ENCODE assay signal across 8 mouse cellular contexts in the genomic region with DNA sequence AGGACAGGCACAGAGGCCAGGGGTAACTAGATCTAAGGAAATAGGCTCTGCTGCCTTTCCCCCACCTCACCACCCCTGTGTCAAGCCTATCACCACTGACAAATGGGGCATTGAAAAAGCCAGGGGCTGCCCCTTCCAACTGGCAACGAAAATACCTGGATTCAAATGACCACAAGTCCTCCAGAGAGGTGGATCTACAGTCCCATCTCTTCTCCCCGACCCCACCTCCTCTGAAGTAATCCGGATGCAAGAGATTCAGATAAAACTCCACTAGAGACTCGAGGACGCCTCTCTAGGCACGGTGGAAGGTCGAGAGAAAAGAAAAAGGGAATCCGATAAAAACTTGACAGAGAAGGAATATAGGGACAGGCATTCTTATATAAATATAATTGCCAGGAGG. TPM values are rescaled to one million over a fixed set of nuclear protein-coding genes. Genes with fewer than 3 reads are reported as not detected.
A peak's percentile ranks its signal among the peaks of the same experiment; 100 is the strongest.
DNase-seq lines count a peak whose midpoint lies in the region; ATAC-seq and TF ChIP-seq lines count a peak whose summit lies in the region.

No protein-coding gene starts in this region.

- H3K4me2 ChIP-seq in forebrain, embryonic 11.5 days (ENCODE audit: low read depth, low read length, severe bottlenecking) = peak overlapping the region; percentile 82
- H3K4me2 ChIP-seq in limb, embryonic 14.5 days (replicated peaks; ENCODE audit: low read depth, low read length, severe bottlenecking) = peak overlapping the region; percentile 72
- H3K4me2 ChIP-seq in stomach, embryonic 15.5 days = peak overlapping the region; percentile 73

- peaks cover 2% of the 10 kb centered on the region; the same call in 1 of the 2 replicates for H3K36me3 ChIP-seq in testis, adult 2 months (ENCODE audit: control insufficient read depth, insufficient read depth, low read length)
- H3K36me3 ChIP-seq in forebrain, embryonic 11.5 days (ENCODE audit: control insufficient read depth, insufficient read depth, low read length) = no peaks in the 10 kb centered on the region; the same call in none of the 2 replicates
- peaks cover 17% of the 10 kb centered on the region; the same call in 1 of the 2 replicates for H3K36me3 ChIP-seq in limb, embryonic 14.5 days (ENCODE audit: control insufficient read depth, insufficient read depth, low read length)
- no peaks in the 10 kb centered on the region for H3K36me3 ChIP-seq in stomach, embryonic 15.5 days

- peak overlapping the region; percentile 82 for H3K9ac ChIP-seq in forebrain, embryonic 11.5 days (ENCODE audit: low read length)
- peak overlapping the region; percentile 72 for H3K9ac ChIP-seq in limb, embryonic 14.5 days (ENCODE audit: low read depth, low read length, severe bottlenecking)
- peak overlapping the region; percentile 44; the same call in 1 of the 2 replicates for H3K9ac ChIP-seq in stomach, embryonic 15.5 days

- no peak for TF ChIP-seq CTCF in testis, adult 2 months (IDR thresholded peaks at IDR 0.05; ENCODE audit: control insufficient read depth, insufficient read depth, insufficient replicate concordance, low read depth, low read length)

- H3K4me1 ChIP-seq in testis, adult 2 months (ENCODE audit: control insufficient read depth, insufficient read depth, low read length) = peaks cover 10% of the 10 kb centered on the region
- peaks cover 11% of the 10 kb centered on the region for H3K4me1 ChIP-seq in forebrain, embryonic 11.5 days (replicated peaks; ENCODE audit: control insufficient read depth, insufficient read depth, low read length)
- H3K4me1 ChIP-seq in limb, embryonic 14.5 days (ENCODE audit: control insufficient read depth, insufficient read depth, low read length) = peaks cover 6% of the 10 kb centered on the region
- H3K4me1 ChIP-seq in stomach, embryonic 15.5 days = peaks cover 11% of the 10 kb centered on the region

- DNase-seq in testis, postnatal 14 days (ENCODE audit: low spot score) = no peak
- no peak for DNase-seq in forebrain, embryonic 11.5 days (ENCODE audit: low spot score)
- no peak for DNase-seq in limb, embryonic 14.5 days (ENCODE audit: low spot score)
- DNase-seq in urinary bladder, postnatal 4 days (ENCODE audit: low spot score in 2 of 2) = no peak
- DNase-seq in spleen, adult 12 weeks (ENCODE audit: low spot score) = no peak

- peak overlapping the region; percentile 99 for H3K27ac ChIP-seq in testis, adult 2 months (ENCODE audit: control insufficient read depth, insufficient read depth, low read depth, low read length)
- H3K27ac ChIP-seq in forebrain, embryonic 11.5 days (ENCODE audit: low read depth, low read length) = peak overlapping the region; percentile 86; the same call in 1 of the 2 replicates
- H3K27ac ChIP-seq in limb, embryonic 14.5 days (replicated peaks; ENCODE audit: low read depth, low read length) = peak overlapping the region; percentile 87; the same call in 1 of the 2 replicates
- peak overlapping the region; percentile 93 for H3K27ac ChIP-seq in stomach, embryonic 15.5 days

- 2% methylated on average over 8 of the region's 8 CpGs for WGBS in forebrain, embryonic 11.5 days
- WGBS in limb, embryonic 14.5 days = 4% methylated on average over 8 of the region's 8 CpGs
- 5% methylated on average over 8 of the region's 8 CpGs for WGBS in stomach, embryonic 15.5 days

- H3K9me3 ChIP-seq in forebrain, embryonic 11.5 days (ENCODE audit: control insufficient read depth, low read length) = no peaks in the 10 kb centered on the region
- H3K9me3 ChIP-seq in limb, embryonic 14.5 days (ENCODE audit: control insufficient read depth, low read length) = no peaks in the 10 kb centered on the region
- no peaks in the 10 kb centered on the region for H3K9me3 ChIP-seq in stomach, embryonic 15.5 days

- H3K27me3 ChIP-seq in testis, adult 2 months (ENCODE audit: control insufficient read depth, insufficient read depth, low read length) = no peaks in the 10 kb centered on the region
- no peaks in the 10 kb centered on the region for H3K27me3 ChIP-seq in forebrain, embryonic 11.5 days (ENCODE audit: control insufficient read depth, insufficient read depth, low read length)
- no peaks in the 10 kb centered on the region for H3K27me3 ChIP-seq in limb, embryonic 14.5 days (ENCODE audit: control insufficient read depth, insufficient read depth, low read length)
- H3K27me3 ChIP-seq in stomach, embryonic 15.5 days (replicated peaks) = no peaks in the 10 kb centered on the region

- H3K4me3 ChIP-seq in testis, adult 2 months (ENCODE audit: control insufficient read depth, low read depth, low read length) = peak overlapping the region; percentile 99
- H3K4me3 ChIP-seq in forebrain, embryonic 11.5 days (ENCODE audit: low read depth, low read length) = peak overlapping the region; percentile 54
- peak overlapping the region; percentile 74 for H3K4me3 ChIP-seq in limb, embryonic 14.5 days (replicated peaks; ENCODE audit: low read length)
- H3K4me3 ChIP-seq in stomach, embryonic 15.5 days (replicated peaks) = peak overlapping the region; percentile 64

- ATAC-seq in forebrain, embryonic 11.5 days (replicated peaks; ENCODE audit: low FRiP score) = no peak
- no peak for ATAC-seq in limb, embryonic 14.5 days (ENCODE audit: low FRiP score, low read depth)
- no peak for ATAC-seq in stomach, embryonic 15.5 days (ENCODE audit: insufficient read depth, low FRiP score, low read depth)
- ATAC-seq in monocyte, adult 5-6 weeks (replicated peaks; ENCODE audit: insufficient number of reproducible peaks, low FRiP score, low TSS enrichment, poor library complexity, severe bottlenecking) = no peak

- TF ChIP-seq POLR2A in testis, adult 2 months (IDR thresholded peaks at IDR 0.05; ENCODE audit: control insufficient read depth, low read depth, low read length) = no peak
- no peak for TF ChIP-seq POLR2A in limb, embryonic 14.5 days (IDR thresholded peaks at IDR 0.05; ENCODE audit: borderline replicate concordance, extremely low read depth, insufficient read depth, insufficient read length)

RNA-seq across cellular contexts. Expression of a gene that starts 0.9 kb away (rescaled TPM):
- polyA plus RNA-seq in testis, adult 2 months (2012; rRNA removed) = 29.0 and 30.7 TPM in 2 replicates
- 21.2 and 22.2 TPM in 2 replicates for polyA plus RNA-seq in forebrain, embryonic 11.5 days (2014; fragmentation: Nextera tagmentation; extraction: Ambion mirVana)
- 10.2 and 11.0 TPM in 2 replicates for polyA plus RNA-seq in limb, embryonic 14.5 days (2012; rRNA removed)
- polyA plus RNA-seq in limb, embryonic 14.5 days (2014; fragmentation: Nextera tagmentation; extraction: Ambion mirVana) = 9.5 and 12.2 TPM in 2 replicates
- 10.4 and 10.8 TPM in 2 replicates for polyA plus RNA-seq in stomach, embryonic 15.5 days (2015; fragmentation: Nextera tagmentation; extraction: Ambion mirVana)
- total RNA-seq in monocyte, adult 5-6 weeks (2017) = 8.3 to 21.1 TPM (median 12.8 TPM) in 3 replicates

RNA-seq across cellular contexts. Expression of a gene that starts 1.1 kb away (rescaled TPM):
- 3.9 and 4.8 TPM in 2 replicates for polyA plus RNA-seq in testis, adult 2 months (2012; rRNA removed)
- 17.9 and 20.2 TPM in 2 replicates for polyA plus RNA-seq in forebrain, embryonic 11.5 days (2014; fragmentation: Nextera tagmentation; extraction: Ambion mirVana)
- polyA plus RNA-seq in limb, embryonic 14.5 days (2012; rRNA removed) = 11.8 and 12.3 TPM in 2 replicates
- 9.7 and 10.4 TPM in 2 replicates for polyA plus RNA-seq in limb, embryonic 14.5 days (2014; fragmentation: Nextera tagmentation; extraction: Ambion mirVana)
- 16.2 and 16.4 TPM in 2 replicates for polyA plus RNA-seq in stomach, embryonic 15.5 days (2015; fragmentation: Nextera tagmentation; extraction: Ambion mirVana)
- 4.0 to 18.6 TPM (median 6.7 TPM) in 3 replicates for total RNA-seq in monocyte, adult 5-6 weeks (2017)

RNA-seq across cellular contexts. Expression of a gene that starts 36.1 kb away (rescaled TPM):
- 40.6 and 41.5 TPM in 2 replicates for polyA plus RNA-seq in testis, adult 2 months (2012; rRNA removed)
- 310 and 367 TPM in 2 replicates for polyA plus RNA-seq in forebrain, embryonic 11.5 days (2014; fragmentation: Nextera tagmentation; extraction: Ambion mirVana)
- 379 and 405 TPM in 2 replicates for polyA plus RNA-seq in limb, embryonic 14.5 days (2012; rRNA removed)
- 122 and 234 TPM in 2 replicates for polyA plus RNA-seq in limb, embryonic 14.5 days (2014; fragmentation: Nextera tagmentation; extraction: Ambion mirVana)
- polyA plus RNA-seq in stomach, embryonic 15.5 days (2015; fragmentation: Nextera tagmentation; extraction: Ambion mirVana) = 130 and 165 TPM in 2 replicates
- 91.4 to 168 TPM (median 101 TPM) in 3 replicates for total RNA-seq in monocyte, adult 5-6 weeks (2017)
